Mouse (Mus musculus) effector memory CD4-positive, alpha-beta T cell, adult 7 months (primary cell): ENCODE results near the gene Gm10944. TPM values are rescaled to one million over a fixed set of nuclear protein-coding genes. Genes with fewer than 3 reads are reported as not detected.

ENCODE experiments used
- polyA plus RNA-seq: library from polyadenylated mRNA; unstranded; fragments of 100-300 nt; shearing (Covaris generic); gene quantifications from one replicate; pipeline ENCODE4 v1.2.1, GENCODE M21; 2017

The Gm10944 gene
- polyA plus RNA-seq = not detected

GRCm38 (mm10) chr10:10681048-10681447 is at the start of gene Gm10944:
TSS of gene Gm10944 (plus strand) at chr10:10681348.

Other genes starting within 250 kb of the Gm10944 start
- gene Adgb, start 209.0 kb upstream of the Gm10944 start, polyA plus RNA-seq = 0.17 TPM
- gene Rab32, start 123.1 kb upstream of the Gm10944 start, polyA plus RNA-seq = 2.3 TPM